Mouse (Mus musculus) cerebellum, postnatal 14 days (tissue): ENCODE results near the gene Rgs9bp.
"Not testable (repeated sequence)": the region's sequence is repeated elsewhere in the genome, so short reads cannot be mapped to it uniquely, and the experiment has no call there.

ENCODE experiments used
- DNase-seq, 2 experiments: peaks; one replicate each; pipeline ENCODE4 v3.0.0; 2021; ENCODE audit warnings: mixed read lengths in 2 of 2

Rgs9bp gene

DNA sequence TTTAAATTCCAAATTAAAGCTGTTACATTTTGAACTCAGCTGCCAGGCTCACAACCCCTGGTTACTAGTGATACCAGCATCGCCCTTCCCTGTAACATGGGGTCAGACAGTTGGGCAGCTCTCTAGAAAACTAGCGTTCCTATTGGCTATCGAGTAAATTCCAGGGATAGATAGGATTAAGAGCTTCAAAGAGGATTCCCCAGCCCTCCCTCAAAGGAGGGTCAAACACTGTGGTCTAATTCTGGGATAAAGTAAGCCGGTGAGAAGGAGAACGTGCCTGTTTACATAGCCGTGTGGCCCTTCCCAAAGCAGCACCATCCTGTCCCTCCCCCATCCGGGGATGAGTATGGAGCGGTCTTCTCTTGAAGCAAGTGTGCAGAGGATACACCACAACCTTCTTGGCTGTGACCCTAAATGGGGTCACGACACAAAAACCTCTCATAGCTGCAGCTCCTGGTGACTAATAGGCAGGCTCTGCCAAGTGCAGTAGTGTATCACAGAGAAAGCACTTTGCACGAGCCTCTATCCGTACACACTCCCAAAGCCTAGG, 1.8 kb downstream of the Rgs9bp start:
- DNase-seq = no peak

DNA sequence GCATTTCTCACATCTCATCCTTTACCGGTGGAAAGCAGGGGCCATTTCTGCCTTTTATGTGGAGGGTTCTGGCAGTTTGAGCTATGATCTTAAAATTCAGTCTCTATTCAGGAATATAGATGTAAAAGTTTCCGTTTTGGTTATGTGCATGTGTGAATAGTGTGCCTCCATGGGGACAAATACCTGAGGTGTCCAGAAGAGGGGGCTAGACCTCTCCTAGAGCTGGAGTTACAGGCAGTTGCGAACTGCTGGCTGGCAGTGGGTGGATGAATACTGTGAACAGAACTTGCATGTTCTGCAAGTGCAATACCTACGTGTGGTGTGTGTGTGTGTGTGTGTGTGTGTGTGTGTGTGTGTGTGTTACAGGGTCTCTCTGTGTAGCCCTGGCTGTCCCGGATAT, 2.7 kb downstream of the Rgs9bp start:
- DNase-seq = no peak

DNA sequence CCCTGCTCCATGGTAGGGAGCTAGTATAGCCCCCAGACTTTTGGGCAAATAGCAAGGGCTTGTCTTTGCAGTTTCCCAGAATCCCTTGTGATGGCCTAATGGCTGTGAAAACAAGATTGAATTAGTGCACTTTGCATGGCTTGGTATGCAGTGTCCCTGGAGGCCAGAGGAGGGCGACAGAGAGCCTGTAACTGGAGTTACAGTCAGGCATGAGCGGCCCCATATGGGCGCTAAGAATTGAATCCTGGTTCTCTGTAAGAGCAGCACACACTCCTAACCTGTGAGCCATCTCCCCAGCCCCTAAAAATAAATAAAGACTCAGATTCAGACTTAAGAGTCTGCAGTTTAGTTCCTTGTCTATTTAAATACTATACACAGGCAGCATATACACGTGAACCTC, 5.5 kb downstream of the Rgs9bp start:
- peak; percentile 29 to 66 for DNase-seq

DNA sequence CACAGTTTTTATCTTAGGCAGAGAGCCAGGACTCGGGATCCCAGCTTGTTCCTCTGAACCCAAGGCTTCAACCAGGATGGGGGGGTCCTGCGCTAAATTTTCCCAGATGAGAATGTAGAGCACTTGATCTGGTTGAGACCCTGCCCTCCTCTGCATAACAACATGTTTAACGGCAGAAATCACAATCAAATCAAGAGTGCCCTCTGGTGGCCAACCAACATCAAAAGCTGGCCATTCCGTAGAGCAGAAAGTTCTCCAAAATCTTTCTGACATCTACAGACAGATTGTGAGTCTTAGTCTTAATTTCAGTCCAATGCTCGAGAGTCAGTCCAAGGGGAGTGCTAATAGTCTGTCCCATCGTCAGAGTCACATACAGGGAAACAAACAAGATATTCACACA, 14.5 kb downstream of the Rgs9bp start:
- not testable (repeated sequence) for DNase-seq

DNA sequence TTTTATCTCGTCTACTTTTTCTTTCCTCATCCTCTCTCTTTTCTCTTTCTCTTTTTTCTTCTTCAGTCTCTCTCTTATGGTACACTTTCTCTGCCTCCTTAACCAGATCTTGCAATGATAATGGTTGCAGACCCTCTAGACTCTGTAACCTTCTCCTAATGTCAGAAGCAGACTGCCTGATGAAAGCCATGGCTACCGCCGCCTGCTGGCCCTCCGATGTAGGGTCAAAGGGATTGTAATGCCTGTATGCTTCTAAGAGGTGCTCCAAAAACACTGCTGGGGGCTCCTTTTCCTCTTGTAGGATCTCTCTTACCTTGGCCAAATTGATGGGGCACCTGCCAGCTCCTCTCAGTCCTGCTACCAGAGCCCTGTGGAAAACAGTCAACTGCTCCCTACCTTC, 15.7 kb downstream of the Rgs9bp start:
- DNase-seq = not testable (repeated sequence)

DNA sequence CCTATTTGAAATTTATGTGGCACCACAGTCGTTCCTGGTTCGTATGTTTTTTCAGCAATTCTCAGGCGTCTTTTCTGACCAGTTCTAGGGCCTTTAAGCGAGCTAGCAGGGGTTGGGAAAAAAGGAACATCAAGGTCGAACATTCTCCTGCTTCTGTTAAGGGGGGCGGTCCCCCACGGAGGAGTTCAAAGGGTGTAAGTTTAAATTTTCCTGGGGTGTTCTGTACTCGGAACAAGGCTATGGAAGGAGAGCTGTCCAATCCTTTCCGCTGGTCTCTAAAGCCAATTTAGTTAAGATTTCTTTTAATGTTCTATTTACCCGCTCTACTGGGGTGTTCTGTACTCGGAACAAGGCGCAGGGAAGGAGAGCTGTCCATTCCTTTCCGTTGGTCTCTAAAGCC, 19.4 kb downstream of the Rgs9bp start:
- not testable (repeated sequence) for DNase-seq

DNA sequence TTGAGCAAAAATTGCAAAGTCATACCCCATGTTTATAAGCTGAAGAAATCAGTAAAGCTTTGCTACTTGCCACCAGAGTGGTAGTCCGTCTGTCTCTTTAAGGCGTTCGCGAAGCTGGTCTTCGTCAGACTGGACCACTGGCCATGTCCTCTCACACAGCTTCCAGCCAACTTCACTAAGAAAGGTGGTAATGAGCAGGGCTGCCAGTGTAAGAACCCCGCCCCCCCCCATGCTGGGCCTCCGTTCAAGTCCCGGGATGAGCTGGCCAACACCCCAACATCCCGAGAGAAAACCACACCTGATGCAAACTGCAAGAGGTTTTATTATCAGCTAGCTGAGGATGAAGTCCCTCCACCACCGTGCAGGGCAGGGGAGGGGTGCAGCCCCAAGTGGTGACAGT, 20.5 kb downstream of the Rgs9bp start:
- DNase-seq = not testable (repeated sequence)

DNA sequence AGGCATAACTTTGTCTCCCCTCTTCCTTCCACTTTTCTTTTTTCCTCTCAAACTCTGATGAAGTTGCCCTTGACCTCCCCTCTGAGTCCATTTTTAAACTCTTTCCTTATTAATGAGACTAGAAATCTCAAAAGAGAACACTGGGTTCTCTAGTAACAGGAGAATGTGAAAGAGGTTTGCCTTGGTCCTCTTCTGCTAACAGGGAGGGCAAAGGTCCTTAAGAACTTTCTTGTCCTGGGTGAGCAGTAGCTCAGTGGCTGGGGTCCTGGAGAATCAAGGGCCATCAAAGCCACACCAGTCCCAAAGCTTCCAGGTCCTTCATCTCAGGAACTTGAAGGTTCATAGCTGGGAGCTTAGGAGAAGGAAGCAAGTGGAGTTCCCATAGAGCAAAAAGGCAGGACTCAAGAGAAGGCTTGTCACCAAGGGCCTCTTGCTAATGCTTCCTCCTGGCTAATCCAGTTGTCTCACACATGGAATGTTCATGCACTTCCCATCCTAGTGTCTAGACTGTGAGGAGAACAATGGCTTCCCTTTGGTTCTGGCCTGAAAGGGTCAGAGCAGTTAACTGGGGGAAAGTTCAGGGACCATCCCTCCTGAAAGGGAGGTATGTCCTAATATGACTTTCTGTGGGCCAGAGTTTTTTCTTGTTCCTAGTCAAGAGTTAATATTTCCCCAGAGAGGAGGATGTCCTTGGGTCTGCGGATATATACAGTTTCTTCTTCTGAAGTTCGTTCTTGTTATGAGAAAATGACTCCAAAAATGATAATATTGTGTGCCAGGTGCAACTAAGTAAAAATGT, 21.1 kb downstream of the Rgs9bp start:
- no peak for DNase-seq

DNA sequence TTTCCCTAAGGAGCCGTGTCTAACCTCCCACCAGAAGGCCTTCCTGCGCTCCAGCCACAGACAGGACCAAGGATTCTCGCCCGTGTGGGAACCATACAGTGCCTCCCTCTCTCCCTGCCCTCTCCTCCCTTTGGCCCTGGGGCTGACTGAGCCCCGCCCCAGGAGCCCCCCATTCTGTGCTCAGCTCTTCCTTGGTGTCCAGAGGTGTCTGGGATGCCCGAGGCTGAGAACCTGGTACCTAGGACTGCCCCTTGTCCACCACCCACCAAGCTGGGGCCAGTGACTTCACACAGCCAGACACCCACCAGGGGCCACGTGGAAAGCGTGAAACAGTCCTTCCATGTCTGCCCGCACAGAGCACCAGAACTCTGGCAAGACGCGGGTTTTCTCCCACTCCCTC, 22.3 kb downstream of the Rgs9bp start:
- no peak for DNase-seq

DNA sequence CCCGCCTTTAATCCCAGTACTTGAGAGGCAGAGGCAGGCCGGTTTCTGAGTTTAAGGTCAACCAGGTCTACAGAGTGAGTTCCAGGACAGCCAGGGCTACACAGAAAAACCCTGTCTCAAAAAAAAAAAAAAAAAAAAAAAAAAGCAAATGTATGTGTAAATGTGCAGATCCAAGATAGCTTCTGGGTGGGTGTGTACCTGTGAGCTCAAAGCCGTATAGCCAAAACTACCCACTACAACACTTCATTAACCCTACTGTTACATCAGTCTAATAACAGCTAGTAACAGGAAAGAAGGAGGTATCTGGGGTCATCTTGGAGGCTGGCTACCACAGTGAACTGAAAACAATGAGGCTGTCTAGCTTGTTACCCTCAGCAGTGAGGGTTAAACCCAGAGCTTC, 25.5 kb downstream of the Rgs9bp start:
- no peak for DNase-seq

DNA sequence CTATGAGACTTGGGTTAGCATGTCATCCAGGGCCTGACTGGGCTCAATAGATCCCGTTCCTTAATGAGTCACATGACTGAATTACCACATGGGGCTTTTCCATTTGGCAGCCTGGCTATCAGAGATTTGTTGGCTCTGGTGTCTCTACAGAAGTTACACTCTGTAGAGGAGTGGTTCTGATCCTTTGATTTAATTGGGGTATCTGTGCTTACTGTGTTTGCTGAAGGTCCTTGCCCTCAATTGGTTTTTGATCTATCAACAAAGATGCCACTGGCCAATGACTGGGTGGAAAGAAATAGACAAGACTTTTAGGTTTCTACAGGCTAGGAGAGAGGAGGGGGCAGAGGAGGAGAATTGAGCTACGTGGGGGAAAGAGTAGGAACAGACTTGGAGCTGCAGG, 26.7 kb downstream of the Rgs9bp start:
- no peak for DNase-seq

DNA sequence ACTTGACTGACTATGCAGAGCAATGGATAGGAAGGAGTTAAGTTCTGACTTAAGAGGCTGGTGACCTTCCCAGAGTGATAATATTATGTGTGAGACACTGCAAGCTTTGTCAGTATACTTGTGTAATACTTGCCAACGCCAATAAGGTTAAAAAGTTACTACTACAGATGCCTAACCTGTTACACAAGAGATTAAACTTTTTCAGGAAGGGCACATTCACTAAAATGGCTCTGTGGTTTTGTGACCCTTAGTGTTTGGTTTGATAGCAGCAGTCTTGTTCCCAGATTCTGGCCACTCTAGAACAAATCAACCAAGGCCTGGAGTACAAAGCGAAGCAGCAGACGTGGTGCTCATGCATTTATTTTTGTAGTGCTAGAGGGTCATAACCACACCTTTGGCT, 27.8 kb downstream of the Rgs9bp start:
- DNase-seq = no peak

DNA sequence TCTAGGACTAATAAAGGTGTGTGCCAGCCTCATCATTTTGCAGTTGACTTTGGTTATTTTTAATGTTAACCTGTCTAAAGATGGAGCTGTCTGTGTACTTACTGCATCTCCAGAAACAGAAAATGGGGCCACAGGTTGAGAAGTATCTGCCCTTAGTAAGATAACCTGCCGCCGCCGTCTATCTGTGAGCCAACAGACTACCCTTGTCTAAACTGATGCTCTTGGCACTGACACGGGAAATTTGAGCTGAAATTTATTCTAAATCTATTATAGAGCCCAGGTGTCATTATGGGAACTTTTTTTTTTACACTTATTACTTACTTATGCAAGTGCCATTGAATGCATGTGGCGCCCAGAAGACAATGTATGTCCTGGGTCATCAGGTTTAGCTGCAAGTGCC, 28.5 kb downstream of the Rgs9bp start:
- no peak for DNase-seq

DNA sequence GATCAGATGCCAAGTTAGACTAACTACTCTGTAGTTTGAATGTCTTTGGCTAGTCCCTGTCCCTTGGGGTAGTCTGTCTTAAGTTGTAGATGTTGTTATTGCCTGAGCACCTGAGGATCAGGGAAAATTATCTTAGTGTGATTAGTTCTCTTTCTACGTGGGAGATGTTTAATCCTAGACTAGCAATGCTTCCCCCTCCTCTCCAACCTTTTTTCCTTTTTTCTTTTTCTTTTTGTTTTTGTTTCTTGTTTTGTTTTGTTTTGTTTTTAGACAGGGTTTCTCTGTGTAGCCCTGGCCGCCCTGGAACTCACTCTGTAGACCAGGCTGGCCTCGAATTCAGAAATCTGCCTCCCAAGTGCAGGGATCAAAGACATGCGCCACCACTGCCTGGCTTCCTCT, 29.2 kb downstream of the Rgs9bp start, which contains the start of gene Nudt19:
Gene Nudt19 (minus strand): TSS at position 100 of the 399 bp plus-strand sequence.
- no peak for DNase-seq

DNA sequence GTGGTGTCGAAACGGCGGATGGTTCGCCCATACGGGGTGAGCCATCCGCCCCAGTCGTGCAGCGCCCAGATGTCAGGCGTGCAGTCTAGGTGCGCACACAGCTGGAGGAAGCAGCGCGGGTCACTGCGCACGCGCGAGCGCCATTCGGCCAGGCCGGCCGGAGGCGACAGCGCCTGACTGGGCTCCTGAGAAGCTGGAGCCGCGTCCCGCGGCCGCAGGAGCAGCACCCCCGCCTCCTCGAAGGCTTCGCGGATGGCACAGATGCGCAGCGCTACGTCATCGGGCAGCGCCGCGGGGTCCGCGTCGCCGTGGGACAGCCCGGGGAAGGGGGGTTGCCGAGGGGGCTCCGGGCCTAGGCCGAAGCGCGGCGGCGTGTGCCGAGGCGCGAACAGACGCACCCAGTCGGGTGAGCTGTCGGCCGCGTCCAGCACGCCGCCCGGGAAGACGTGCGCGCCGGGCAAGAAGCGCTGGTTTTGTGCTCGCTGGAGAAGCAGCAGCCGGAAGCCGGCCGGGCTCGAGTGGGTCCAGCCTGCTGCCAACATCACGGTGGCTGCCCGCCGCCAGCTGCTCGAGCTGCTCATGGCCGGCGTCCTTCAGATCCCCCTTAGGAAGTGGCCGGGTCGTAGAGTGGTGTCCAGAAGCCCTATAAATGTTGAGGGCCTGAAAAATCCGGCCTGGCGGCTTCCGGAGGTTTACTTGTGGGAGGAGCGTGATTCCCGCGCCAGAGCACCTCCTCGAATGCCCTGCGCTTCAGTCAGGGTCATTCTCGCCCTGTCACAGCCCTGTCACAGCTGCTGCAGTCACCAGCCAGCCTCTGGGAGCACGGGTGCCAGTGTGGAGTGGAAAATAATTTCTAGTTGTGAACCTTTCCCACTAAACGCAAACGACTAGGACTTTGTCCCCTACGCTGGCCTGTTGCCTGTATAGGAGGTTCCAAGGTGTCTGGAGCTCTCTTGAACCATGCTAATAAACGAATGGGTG, 29.9 kb downstream of the Rgs9bp start:
- DNase-seq = peak; percentile 89 to 90

DNA sequence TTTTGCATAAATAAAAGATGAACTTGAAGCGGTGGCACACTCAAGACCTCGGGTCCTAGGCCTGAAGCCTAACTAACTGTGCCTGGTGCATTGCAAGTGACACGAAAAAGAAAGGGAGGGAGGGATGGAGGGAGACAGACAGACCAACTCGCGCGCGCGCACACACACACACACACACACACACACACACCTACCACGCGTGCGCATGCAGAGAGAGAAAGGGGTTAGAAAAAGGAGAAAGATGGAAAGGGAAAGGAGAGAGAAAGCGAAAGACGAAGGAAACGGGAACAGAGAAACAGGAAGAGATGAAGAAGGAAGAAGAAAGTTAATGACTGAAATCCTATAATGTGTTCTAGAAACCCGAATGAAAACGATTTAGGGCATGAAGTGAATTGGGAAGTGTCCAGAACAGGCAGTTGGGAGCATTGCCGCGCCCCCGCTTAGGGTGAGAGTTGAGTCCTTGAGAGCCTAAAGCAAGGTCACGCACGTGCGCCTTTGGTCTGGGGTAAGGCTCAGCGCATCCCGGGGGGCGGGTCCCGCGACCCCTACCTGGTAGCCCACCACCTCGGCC, 30.7 kb downstream of the Rgs9bp start:
- DNase-seq = peak; percentile 60 to 69

DNA sequence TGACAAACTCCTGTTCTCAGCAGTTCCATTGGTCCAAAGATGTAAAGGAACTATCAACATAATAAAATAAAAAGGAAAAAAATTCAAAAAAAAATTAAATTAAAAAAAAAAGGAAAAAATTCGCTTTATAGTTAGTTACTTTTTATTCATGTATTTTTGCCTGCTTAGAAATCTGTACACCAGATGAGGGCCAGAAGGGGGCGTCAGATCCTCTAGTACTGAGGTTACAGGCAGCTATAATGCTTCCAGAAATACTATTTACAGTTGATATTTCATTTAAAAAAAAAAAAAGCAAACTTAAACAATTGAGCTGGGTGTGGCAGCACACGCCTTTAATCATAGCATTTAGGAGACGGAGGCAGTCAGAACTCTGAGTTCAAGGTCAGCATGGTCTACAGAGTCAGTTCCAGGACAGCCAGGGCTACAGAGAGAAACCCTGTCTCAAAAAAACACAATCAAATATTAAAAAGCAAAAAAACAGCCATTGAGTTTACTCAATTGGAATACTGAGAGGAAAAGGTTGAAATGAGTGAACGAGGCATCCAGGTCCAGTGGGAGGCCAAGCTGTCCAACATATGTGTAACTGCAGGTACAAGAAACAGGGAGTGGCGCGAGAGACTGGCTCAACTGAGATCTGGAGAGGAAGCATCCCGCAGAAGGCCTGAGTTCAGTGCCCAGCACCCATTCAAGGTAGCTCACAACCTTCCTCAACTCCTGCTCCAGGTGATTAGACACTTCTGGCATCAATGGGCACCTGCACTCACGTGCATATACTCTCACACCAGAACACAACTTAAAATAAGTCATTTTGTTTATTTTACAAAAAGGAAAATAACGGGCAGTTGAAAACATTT, 31.4 kb downstream of the Rgs9bp start:
- DNase-seq = peak; percentile 39 to 65

DNA sequence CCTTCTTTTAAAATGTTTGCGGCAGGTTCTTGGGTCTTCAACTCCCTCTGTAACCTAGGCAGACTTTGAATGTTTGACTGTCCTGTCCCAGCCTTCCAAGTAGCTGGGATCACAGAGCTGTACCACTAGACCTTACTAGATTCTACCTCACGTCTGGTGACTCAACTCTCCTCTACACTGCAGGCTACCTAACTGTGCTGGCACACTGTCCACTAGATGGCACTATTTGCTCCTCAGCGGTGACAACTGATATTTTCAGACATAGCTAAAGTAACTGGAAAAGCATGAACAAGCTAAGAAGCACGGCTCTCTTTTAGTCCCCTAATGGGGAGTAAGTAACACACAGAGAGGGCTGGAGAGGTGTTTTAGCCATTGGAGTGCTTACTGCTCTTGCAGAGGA, 39.5 kb downstream of the Rgs9bp start:
- DNase-seq = peak; percentile 70 to 76

DNA sequence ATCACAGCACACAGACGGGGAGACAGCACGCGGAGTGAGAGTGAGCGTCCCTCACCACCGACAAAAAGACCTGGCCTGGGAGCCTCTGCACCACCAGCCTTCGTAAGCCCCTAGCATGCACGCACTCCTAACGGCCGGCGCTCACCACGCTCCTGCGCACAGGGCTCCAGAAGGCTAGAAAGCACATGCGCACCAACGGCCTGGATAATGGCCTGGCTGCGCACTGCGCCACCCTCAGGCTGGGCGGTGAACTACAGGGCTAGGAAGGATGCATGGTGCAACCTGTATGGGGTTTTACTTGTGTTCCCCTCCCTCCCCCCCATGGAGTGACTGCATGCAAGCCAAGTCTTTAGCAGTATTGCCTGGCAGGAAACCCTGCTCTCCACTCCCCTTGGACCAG, 47.8 kb downstream of the Rgs9bp start, which contains the start of gene Tdrd12:
Gene Tdrd12 (minus strand): TSS at position 184 of the 400 bp plus-strand sequence.
- no peak for DNase-seq

DNA sequence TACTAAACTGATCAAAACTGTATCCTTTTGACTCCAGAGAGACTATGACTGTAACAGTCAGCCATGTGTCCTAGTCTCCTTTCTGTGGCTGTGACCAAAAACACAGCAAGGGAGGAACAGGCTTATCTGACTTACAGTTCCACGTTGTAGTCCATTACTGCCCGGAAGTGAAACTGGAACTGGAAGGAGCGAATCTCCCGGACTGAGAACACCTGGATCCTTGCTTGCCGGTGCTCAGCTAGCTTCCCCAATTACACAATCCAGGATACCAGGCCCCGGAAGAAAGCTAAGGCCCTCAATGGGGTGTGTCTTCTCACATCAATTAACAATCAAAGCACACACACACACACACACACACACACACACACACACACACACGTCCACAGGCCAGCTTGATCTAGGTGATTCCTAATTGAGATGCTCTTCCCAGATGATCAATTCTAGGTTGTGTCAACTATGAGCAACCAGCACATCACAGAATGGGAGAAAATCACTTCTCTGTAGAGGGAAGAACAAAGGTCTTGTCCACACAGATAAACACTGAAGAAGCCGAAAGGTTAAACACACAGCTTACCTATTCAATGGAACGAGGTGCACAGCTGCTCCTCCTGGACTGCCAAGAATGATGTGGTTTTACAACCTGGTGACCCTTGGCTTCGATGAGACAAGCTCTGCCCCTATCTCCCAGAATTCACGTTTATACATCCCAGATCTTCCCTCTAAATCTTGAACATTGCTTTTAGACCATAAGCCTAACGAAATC, 49.5 kb downstream of the Rgs9bp start:
- DNase-seq = no peak

DNA sequence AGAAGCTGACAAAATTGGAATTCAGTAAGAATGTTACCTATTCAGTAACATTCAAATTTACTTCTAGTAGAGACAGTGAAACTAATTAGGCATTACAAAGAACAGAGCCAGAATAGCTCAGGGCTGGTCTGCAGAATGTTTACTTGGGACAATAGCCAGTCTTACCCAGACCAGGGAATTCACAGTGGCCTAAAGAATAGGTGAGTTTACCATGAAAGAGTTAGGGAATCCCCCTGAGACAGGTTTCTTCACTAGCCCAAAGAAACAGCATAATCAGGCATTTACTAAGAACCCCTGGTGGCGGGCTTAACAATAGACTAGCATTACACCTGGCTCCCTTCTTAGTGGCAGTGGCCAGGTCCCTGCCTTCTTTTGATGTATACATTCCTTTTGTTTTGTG, 54.8 kb downstream of the Rgs9bp start:
- not testable (repeated sequence) for DNase-seq
